Mouse (Mus musculus) embryonic fibroblast, embryonic 13.5 days (primary cell): ENCODE results near the gene Slc25a30.

Experiments used
- CTCF ChIP-seq: IDR thresholded peaks from 2 replicates; pipeline ENCODE4 v1.5.1; 2011; ENCODE audit warnings: mild to moderate bottlenecking, control low read depth, low read length, moderate library complexity, borderline replicate concordance; ENCODE audit not compliant: insufficient read depth
- POLR2A ChIP-seq: IDR thresholded peaks from 2 replicates; pipeline ENCODE4 v1.6.1; 2011; ENCODE audit warnings: low read depth, mild to moderate bottlenecking, control low read depth, low read length, moderate library complexity

DNA sequence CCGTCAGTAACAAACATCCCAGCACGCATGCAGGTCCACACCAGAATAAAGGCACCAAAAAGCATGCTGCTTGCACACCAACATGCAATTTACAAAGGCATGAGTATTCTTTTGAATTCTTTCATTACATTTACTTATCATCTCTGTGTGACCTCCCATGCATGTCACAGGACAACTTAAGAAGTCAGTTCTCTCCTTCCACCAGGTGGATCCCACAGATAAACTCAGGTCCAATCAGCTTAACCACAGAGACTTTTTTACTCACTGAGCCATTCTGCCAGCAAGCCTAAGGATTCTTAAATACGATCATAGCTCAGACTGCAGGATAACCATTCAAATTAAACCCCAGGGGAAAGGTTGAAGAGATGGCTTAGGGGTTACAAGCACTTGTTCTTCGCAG, 37.7 kb downstream of the Slc25a30 start:
- TF ChIP-seq CTCF: no peak
- TF ChIP-seq POLR2A: no peak
